Mouse (Mus musculus): ENCODE results near the gene Ctsz. TPM values are rescaled to one million over a fixed set of nuclear protein-coding genes. Genes with fewer than 3 reads are reported as not detected.

The Ctsz gene
- polyA plus RNA-seq, 1 experiment from 2014 or later, result 111 TPM

DNA sequence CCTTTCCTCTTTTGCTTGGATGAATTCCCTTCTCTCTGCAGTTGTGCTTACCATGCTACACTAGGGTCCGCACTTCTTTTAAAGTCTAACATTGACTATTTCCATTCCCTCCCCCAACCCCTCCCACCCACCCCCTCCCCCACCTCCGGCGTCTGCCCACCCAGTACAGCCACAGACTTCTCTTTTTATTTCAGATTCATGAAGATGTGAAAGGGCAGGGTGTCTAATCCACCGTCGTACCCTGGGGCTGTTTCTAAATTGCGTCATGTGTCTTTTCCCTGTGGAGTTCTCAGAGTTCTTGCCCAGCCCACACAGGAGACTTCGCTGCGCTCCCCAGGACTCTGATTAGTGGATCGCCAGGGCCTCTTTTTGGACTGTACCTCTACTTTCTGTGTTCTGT, 46.3 kb downstream of the Ctsz start:
- no peak for ATAC-seq (ENCODE audit: low read depth)
- H3K27me3 ChIP-seq, result no peaks in the 10 kb centered on the region; the same call in 1 of the 2 replicates

DNA sequence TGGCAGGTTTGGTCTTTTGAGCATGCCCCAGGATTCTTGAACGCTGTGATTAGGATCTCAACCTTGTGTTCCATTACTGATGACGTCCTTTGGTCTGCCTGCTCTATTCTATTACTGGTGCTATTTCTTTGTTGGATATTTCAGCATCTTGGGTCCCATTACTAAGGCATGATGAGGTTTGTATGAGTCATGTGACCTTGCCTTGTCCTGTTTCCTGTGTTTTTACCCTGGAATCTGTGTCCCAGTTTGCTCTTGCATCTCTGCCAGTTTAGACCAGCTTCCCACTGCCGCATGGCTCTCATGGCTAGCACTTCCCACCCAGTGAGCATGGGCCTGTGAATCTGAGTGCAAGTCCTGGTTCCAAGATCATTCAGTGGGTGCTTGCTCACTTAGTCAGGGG, 46.9 kb downstream of the Ctsz start:
- no peak for ATAC-seq (ENCODE audit: low read depth)
- no peak overlapping the region for H3K4me2 ChIP-seq
- DNase-seq, result no peak
- H3K9ac ChIP-seq, result no peak overlapping the region
- no peaks in the 10 kb centered on the region for H3K36me3 ChIP-seq
- no peaks in the 10 kb centered on the region; the same call in 1 of the 2 replicates for H3K27me3 ChIP-seq
- WGBS (ENCODE audit: insufficient replicate concordance), result 70% methylated on average over 3 of the region's 3 CpGs
- no peaks in the 10 kb centered on the region for H3K9me3 ChIP-seq (replicated peaks)
- no peak overlapping the region for H3K4me3 ChIP-seq (replicated peaks)
- H3K4me1 ChIP-seq (replicated peaks), result no peaks in the 10 kb centered on the region
- H3K27ac ChIP-seq, result no peak overlapping the region

More for the DNA sequence above, 46.3 kb downstream of the Ctsz start:
- Histone ChIP-seq H3K27ac (no peak overlapping the region), H3K4me1 (replicated peaks) (no peaks in the 10 kb centered on the region), H3K4me3 (replicated peaks) (no peak overlapping the region), H3K4me2 (no peak overlapping the region), H3K9ac (no peak overlapping the region), H3K9me3 (replicated peaks) (no peaks in the 10 kb centered on the region), H3K36me3 (no peaks in the 10 kb centered on the region)
- no peak for DNase-seq
- WGBS (ENCODE audit: insufficient replicate concordance), result 62% methylated on average over 9 of the region's 9 CpGs

DNA sequence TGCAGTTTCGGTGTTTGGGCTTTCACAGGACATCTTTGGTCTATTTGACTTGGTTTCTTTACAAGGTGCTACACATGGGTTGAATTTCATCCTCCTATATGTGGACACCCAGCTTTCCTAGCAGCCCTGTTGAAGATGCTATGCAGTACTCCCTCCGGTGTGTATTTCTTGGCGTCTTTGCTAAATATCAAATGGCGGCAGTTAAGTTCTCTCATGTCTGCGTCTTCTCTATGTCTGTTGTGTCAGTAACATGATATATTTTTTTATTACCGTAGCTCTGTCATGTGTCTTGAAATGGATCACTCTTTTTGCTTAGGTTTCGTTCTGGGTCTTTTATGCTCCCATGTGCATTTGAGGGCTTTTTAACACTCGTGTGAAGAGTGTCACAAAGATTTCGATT, 57.8 kb downstream of the Ctsz start:
- H3K27ac ChIP-seq, result no peak overlapping the region
- H3K4me2 ChIP-seq, result no peak overlapping the region
- no peaks in the 10 kb centered on the region for H3K4me1 ChIP-seq (replicated peaks)
- no peaks in the 10 kb centered on the region for H3K9me3 ChIP-seq (replicated peaks)
- no peaks in the 10 kb centered on the region for H3K36me3 ChIP-seq
- H3K9ac ChIP-seq, result no peak overlapping the region
- no peaks in the 10 kb centered on the region for H3K27me3 ChIP-seq
- DNase-seq, result no peak
- H3K4me3 ChIP-seq (replicated peaks), result no peak overlapping the region
- ATAC-seq (ENCODE audit: low read depth), result no peak
- 79% methylated on average over 9 of the region's 9 CpGs for WGBS (ENCODE audit: insufficient replicate concordance)

Other genes with a start within 250 kb of the Ctsz start
- gene Gnas, start 154.7 kb downstream of the Ctsz start, polyA plus RNA-seq (2015; fragmentation: Nextera tagmentation; extraction: Ambion mirVana), result 343 and 362 TPM in 2 replicates
- 36.1 and 43.2 TPM in 2 replicates for gene Gm20721, start 92.3 kb downstream of the Ctsz start, polyA plus RNA-seq (2015; fragmentation: Nextera tagmentation; extraction: Ambion mirVana)
- gene Nelfcd, start 23.2 kb downstream of the Ctsz start, polyA plus RNA-seq (2015; fragmentation: Nextera tagmentation; extraction: Ambion mirVana), result 75.2 and 82.0 TPM in 2 replicates
- gene Tubb1, start 11.7 kb upstream of the Ctsz start, polyA plus RNA-seq (2015; fragmentation: Nextera tagmentation; extraction: Ambion mirVana), result 36.2 and 38.2 TPM in 2 replicates
- gene Atp5e, start 25.1 kb upstream of the Ctsz start, polyA plus RNA-seq (2015; fragmentation: Nextera tagmentation; extraction: Ambion mirVana), result 445 and 472 TPM in 2 replicates
- gene Prelid3b, start 34.0 kb upstream of the Ctsz start, polyA plus RNA-seq (2015; fragmentation: Nextera tagmentation; extraction: Ambion mirVana), result 115 and 131 TPM in 2 replicates
- gene Zfp831, start 204.5 kb upstream of the Ctsz start, polyA plus RNA-seq (2015; fragmentation: Nextera tagmentation; extraction: Ambion mirVana), result 0.02 TPM in 2 replicates